Mouse (Mus musculus) neural tube, embryonic 11.5 days (tissue): ENCODE measurements around the gene Lhx4. TPM values are rescaled to one million over a fixed set of nuclear protein-coding genes. Genes with fewer than 3 reads are reported as not detected.

Experiments
- ATAC-seq: fragments of 200-750 bp; cut with Nextera tagmentation; 2 replicates; pipeline ENCODE4 v1.8.0; 2017; ENCODE audit warnings: moderate number of reproducible peaks, mild to moderate bottlenecking, moderate TSS enrichment, moderate library complexity; ENCODE audit not compliant: insufficient read depth, low FRiP score, low TSS enrichment
- DNase-seq: peaks from one replicate; pipeline ENCODE4 v3.0.0-alpha.2; 2015; ENCODE audit warnings: low spot score
- H3K27ac ChIP-seq: fragments of 300-500 bp; sonication (generic); 2 replicates; pipeline ENCODE4 v1.5.1; 2014; ENCODE audit warnings: low read depth, mild to moderate bottlenecking, low read length
- H3K27me3 ChIP-seq: fragments of 300-500 bp; sonication (generic); 2 replicates; pipeline ENCODE4 v1.6.1; 2014; ENCODE audit warnings: mild to moderate bottlenecking, low read length, mixed read lengths; ENCODE audit not compliant: control insufficient read depth, insufficient read depth
- H3K36me3 ChIP-seq: fragments of 300-500 bp; sonication (generic); 2 replicates; pipeline ENCODE4 v1.6.1; 2014; ENCODE audit warnings: mild to moderate bottlenecking, low read length, moderate library complexity, mixed read lengths; ENCODE audit not compliant: control insufficient read depth, insufficient read depth
- H3K4me1 ChIP-seq: fragments of 300-500 bp; sonication (generic); 2 replicates; pipeline ENCODE4 v1.6.1; 2014; ENCODE audit warnings: low read length, mixed read lengths; ENCODE audit not compliant: control insufficient read depth, insufficient read depth
- H3K4me2 ChIP-seq: fragments of 300-500 bp; sonication (generic); 2 replicates; pipeline ENCODE4 v1.6.1; 2014; ENCODE audit warnings: low read depth, mild to moderate bottlenecking, moderate library complexity
- H3K4me3 ChIP-seq: fragments of 300-500 bp; sonication (generic); 2 replicates; pipeline ENCODE4 v1.5.1; 2014; ENCODE audit warnings: low read depth, low read length
- H3K9ac ChIP-seq: fragments of 300-500 bp; sonication (generic); 2 replicates; pipeline ENCODE4 v1.6.1; 2014; ENCODE audit warnings: mild to moderate bottlenecking, low read length
- H3K9me3 ChIP-seq: fragments of 300-500 bp; sonication (generic); 2 replicates; pipeline ENCODE4 v1.6.1; 2016; ENCODE audit warnings: low read length; ENCODE audit not compliant: control insufficient read depth
- WGBS: fragments of 180-500 bp; shearing (Covaris S2); extraction: QIAGEN DNeasy Blood & Tissue Kit; methylation state at CpG from one replicate; pipeline ENCODE4 v1.1.7; 2014; 5-methylcytosine and 5-hydroxymethylcytosine counted together
- polyA plus RNA-seq: library from polyadenylated mRNA; unstranded; fragments of >200 nt; fragmentation: Nextera tagmentation; extraction: Ambion mirVana; gene quantifications from 2 replicates; pipeline ENCODE4 v1.2.1, GENCODE M21; 2014

Lhx4 gene
- polyA plus RNA-seq, 1 experiment from 2014 or later = 13.9 TPM

DNA sequence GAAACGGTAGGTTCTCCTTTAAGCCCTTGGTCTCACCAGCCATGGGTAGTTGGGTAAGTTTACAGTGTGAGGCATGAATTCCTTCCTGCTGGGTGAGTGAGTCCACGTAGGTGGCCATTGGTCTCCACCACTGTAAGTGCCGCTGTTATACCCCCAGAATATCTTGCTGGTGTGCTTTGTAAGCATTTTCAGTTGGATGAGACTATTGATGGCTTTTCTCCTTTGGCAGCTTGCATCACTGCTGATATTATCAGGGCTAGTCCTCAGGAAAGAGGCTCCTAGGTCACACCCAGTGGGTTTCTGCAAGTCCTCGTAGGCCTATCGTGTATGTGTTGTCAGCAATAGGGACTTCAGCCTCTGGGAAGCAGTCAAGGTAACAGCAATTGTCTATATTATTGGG is 87.5 kb downstream of the Lhx4 start:
- WGBS = 91% methylated on average over 5 of the region's 5 CpGs
- no peaks in the 10 kb centered on the region for H3K9me3 ChIP-seq
- H3K36me3 ChIP-seq = no peaks in the 10 kb centered on the region
- H3K9ac ChIP-seq = no peak overlapping the region
- H3K27ac ChIP-seq = no peak overlapping the region
- no peaks in the 10 kb centered on the region for H3K27me3 ChIP-seq
- H3K4me1 ChIP-seq = no peaks in the 10 kb centered on the region
- DNase-seq (no peak), ATAC-seq (no peak)
- H3K4me3 ChIP-seq = no peak overlapping the region
- no peak overlapping the region for H3K4me2 ChIP-seq

DNA sequence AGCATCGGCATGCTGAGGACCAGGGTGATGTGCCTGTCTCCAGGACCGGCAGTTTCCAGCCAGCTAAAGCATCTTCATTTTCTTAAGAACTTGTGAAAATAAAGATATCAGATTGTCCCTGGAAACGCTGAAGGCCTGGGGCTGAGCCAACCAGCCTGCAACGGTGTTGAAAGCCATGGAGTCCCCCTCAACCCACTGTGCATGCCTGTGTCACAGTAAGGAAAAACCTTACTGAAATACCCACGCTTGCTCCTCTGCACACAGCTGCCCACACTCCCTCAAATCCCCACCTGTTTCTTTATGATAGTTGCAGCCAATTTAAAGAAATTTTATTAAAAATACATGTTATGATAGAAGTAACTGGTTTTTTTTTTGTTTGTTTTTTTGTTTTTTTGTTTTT is 95.2 kb downstream of the Lhx4 start:
- no peak overlapping the region for H3K4me3 ChIP-seq
- DNase-seq (no peak), ATAC-seq (no peak)
- no peak overlapping the region for H3K4me2 ChIP-seq
- no peak overlapping the region for H3K9ac ChIP-seq
- H3K9me3 ChIP-seq = no peaks in the 10 kb centered on the region
- H3K27ac ChIP-seq = no peak overlapping the region
- H3K4me1 ChIP-seq = no peaks in the 10 kb centered on the region
- no peaks in the 10 kb centered on the region for H3K36me3 ChIP-seq
- WGBS = 87% methylated on average over 5 of the region's 5 CpGs
- H3K27me3 ChIP-seq = no peaks in the 10 kb centered on the region

DNA sequence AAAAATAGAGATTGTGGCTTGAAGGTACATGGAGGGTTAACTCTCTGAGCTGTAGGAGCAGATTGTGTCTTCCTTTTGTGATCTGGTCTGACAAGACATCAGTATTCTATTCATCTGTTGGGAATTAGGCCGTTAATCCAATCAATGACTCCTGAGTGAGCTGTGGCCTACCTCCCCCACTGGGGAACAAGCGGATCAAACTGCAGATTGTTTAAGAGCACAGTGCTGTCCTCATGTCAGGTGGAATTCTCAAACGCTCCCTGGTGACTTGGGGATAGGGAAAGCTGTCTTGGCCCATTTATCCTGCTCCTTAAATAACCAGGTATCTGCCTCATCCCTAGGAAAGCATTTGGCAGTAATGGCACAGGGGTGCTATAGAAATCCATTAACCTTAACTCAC is 96.5 kb downstream of the Lhx4 start:
- no peaks in the 10 kb centered on the region for H3K36me3 ChIP-seq
- no peak overlapping the region for H3K9ac ChIP-seq
- no peaks in the 10 kb centered on the region for H3K4me1 ChIP-seq
- H3K27me3 ChIP-seq = no peaks in the 10 kb centered on the region
- no peaks in the 10 kb centered on the region for H3K9me3 ChIP-seq
- DNase-seq = no peak
- WGBS = 39% methylated on average over 3 of the region's 3 CpGs
- H3K4me2 ChIP-seq = no peak overlapping the region
- H3K27ac ChIP-seq = no peak overlapping the region
- no peak overlapping the region for H3K4me3 ChIP-seq
- ATAC-seq = no peak

DNA sequence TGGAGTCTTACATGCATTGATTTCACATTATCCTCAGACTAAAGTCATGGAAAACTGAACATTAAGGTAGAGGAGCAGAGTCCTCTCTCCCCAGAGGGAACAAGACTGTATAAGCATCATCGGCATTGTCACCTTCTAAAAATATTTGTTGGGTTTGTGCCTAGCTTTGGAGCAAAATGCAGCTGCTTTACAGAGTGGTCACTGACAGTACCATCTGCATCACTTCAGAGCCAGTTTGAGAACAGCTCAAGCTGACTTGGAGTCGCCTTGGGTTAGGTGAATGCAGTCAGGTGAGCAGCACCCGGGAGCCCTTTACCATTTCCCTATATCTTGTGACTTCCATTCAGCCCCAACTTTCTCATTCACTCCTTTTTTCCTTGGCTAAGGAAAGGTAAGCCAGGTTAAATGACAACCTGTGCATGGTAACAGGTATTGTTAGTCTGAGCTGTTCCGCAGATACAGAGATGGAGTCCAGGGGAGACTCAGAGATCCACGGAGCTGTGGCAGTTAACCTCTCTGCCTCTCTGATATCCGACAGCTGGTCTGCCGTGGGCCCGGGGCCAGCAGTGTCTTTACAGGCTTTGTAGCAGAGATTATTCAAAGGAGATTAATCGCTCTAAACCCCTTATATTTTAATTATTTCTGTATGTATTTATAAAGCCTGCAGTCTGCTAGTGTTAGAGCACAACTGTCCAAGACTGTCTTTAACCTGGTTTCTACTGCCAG is 101.2 kb downstream of the Lhx4 start:
- H3K9me3 ChIP-seq = no peaks in the 10 kb centered on the region
- ATAC-seq (no peak), DNase-seq (no peak)
- WGBS = 88% methylated on average over 9 of the region's 9 CpGs
- H3K4me3 ChIP-seq = no peak overlapping the region
- no peaks in the 10 kb centered on the region for H3K36me3 ChIP-seq
- H3K4me2 ChIP-seq = no peak overlapping the region
- no peak overlapping the region for H3K27ac ChIP-seq
- no peak overlapping the region for H3K9ac ChIP-seq
- H3K4me1 ChIP-seq = no peaks in the 10 kb centered on the region
- H3K27me3 ChIP-seq = no peaks in the 10 kb centered on the region

Other genes with a start within 250 kb of the Lhx4 start
- 72.3 and 82.6 TPM in 2 replicates for gene Acbd6, start 193.6 kb downstream of the Lhx4 start, polyA plus RNA-seq
- gene Qsox1, start 61.2 kb upstream of the Lhx4 start, polyA plus RNA-seq = 9.5 and 10.3 TPM in 2 replicates
- 6.2 and 7.2 TPM in 2 replicates for gene Cep350, start 221.6 kb upstream of the Lhx4 start, polyA plus RNA-seq